Mouse (Mus musculus): Measurements from ENCODE around the gene Cntln. TPM values are rescaled to one million over a fixed set of nuclear protein-coding genes. Genes with fewer than 3 reads are reported as not detected.

Gene Cntln
- polyA plus RNA-seq, 1 experiment from 2014 or later = 12.2 TPM

- Histone ChIP-seq H3K9ac (no peak overlapping the region), H3K4me2 (no peak overlapping the region)
- no peak for ATAC-seq (ENCODE audit: low FRiP score)
Observed at GRCm38 (mm10) chr4:85168001-85168400, 283.9 kb downstream of the Cntln start.

GRCm38 (mm10) chr4:85175466-85175865, 291.4 kb downstream of the Cntln start:
- WGBS = 94% methylated on average over 4 of the region's 4 CpGs
- H3K9me3 ChIP-seq = no peaks in the 10 kb centered on the region
- H3K27me3 ChIP-seq = no peaks in the 10 kb centered on the region
- no peak for ATAC-seq (ENCODE audit: low FRiP score)
- H3K4me2 ChIP-seq = no peak overlapping the region
- H3K9ac ChIP-seq = no peak overlapping the region
- H3K27ac ChIP-seq = no peak overlapping the region
- no peaks in the 10 kb centered on the region for H3K4me1 ChIP-seq
- H3K4me3 ChIP-seq (replicated peaks) = no peak overlapping the region
- no peaks in the 10 kb centered on the region for H3K36me3 ChIP-seq (replicated peaks)

More at GRCm38 (mm10) chr4:85168001-85168400, 283.9 kb downstream of the Cntln start:
- Histone ChIP-seq H3K4me3 (replicated peaks) (no peak overlapping the region), H3K9me3 (no peaks in the 10 kb centered on the region), H3K27me3 (no peaks in the 10 kb centered on the region), H3K27ac (no peak overlapping the region), H3K4me1 (no peaks in the 10 kb centered on the region), H3K36me3 (replicated peaks) (no peaks in the 10 kb centered on the region)
- WGBS = 95% methylated on average over 12 of the region's 12 CpGs

- no peaks in the 10 kb centered on the region for H3K36me3 ChIP-seq (replicated peaks)
- no peak overlapping the region for H3K27ac ChIP-seq
- H3K4me1 ChIP-seq = no peaks in the 10 kb centered on the region
- WGBS = 92% methylated on average over 9 of the region's 9 CpGs
- no peak overlapping the region for H3K9ac ChIP-seq
- H3K9me3 ChIP-seq = no peaks in the 10 kb centered on the region
- no peak overlapping the region for H3K4me2 ChIP-seq
- ATAC-seq (ENCODE audit: low FRiP score) = no peak
- H3K27me3 ChIP-seq = no peaks in the 10 kb centered on the region
- no peak overlapping the region for H3K4me3 ChIP-seq (replicated peaks)
Observed at GRCm38 (mm10) chr4:85178394-85179051, 294.4 kb downstream of the Cntln start.

Other genes with a start within 250 kb of the Cntln start
- gene Bnc2, start 209.0 kb upstream of the Cntln start, polyA plus RNA-seq (2016; fragmentation: Nextera tagmentation; extraction: Ambion mirVana) = 5.0 and 7.2 TPM in 2 replicates